Mouse (Mus musculus): Measurements from ENCODE around the gene Sec23a. TPM values are rescaled to one million over a fixed set of nuclear protein-coding genes. Genes with fewer than 3 reads are reported as not detected.

Sec23a gene
- polyA plus RNA-seq, 1 experiment from 2014 or later = 79.4 TPM

Other genes starting within 250 kb of the Sec23a start
- 33.5 and 34.4 TPM in 2 replicates for gene Gemin2, start 1.4 kb upstream of the Sec23a start, polyA plus RNA-seq (2015; fragmentation: Nextera tagmentation; extraction: Ambion mirVana)
- 91.2 and 91.8 TPM in 2 replicates for gene Trappc6b, start 49.5 kb upstream of the Sec23a start, polyA plus RNA-seq (2015; fragmentation: Nextera tagmentation; extraction: Ambion mirVana)
- gene Pnn, start 54.9 kb upstream of the Sec23a start, polyA plus RNA-seq (2015; fragmentation: Nextera tagmentation; extraction: Ambion mirVana) = 105 and 114 TPM in 2 replicates
- gene Mia2, start 83.8 kb upstream of the Sec23a start, polyA plus RNA-seq (2015; fragmentation: Nextera tagmentation; extraction: Ambion mirVana) = 70.5 and 75.2 TPM in 2 replicates
- gene Fbxo33, start 207.7 kb upstream of the Sec23a start, polyA plus RNA-seq (2015; fragmentation: Nextera tagmentation; extraction: Ambion mirVana) = 7.8 and 9.8 TPM in 2 replicates

All from kidney, embryonic 15.5 days (tissue).